Mouse (Mus musculus) embryonic fibroblast, embryonic 13.5 days (primary cell): ENCODE results near the gene Nr5a2.

Experiments
- CTCF ChIP-seq: IDR thresholded peaks from 2 replicates; pipeline ENCODE4 v1.5.1; 2011; ENCODE audit warnings: mild to moderate bottlenecking, control low read depth, low read length, moderate library complexity, borderline replicate concordance; ENCODE audit not compliant: insufficient read depth
- POLR2A ChIP-seq: IDR thresholded peaks from 2 replicates; pipeline ENCODE4 v1.6.1; 2011; ENCODE audit warnings: low read depth, mild to moderate bottlenecking, control low read depth, low read length, moderate library complexity

DNA sequence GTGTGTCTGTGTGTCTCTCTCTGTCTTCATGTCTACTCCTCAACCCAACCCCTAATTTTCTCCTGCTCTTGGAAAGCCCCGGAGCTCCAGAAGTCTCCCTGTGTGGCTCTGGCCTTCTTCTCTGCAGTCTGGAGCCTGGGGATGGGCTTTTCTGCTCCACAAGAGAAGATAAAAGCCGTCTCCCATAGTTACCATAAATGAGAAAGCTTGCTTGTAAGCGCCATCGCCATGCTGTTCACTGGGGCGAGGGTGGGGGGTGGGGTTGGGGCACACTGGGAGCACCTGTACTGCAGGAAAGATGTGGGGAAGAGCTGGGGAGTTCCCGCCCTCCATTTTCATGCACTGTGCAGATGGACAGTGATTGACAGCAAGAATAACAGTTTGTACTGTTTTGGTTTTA is 71.5 kb downstream of the Nr5a2 start:
- no peak for TF ChIP-seq POLR2A
- no peak for TF ChIP-seq CTCF
